In genomic region chr2:120447306-120447705, GRCm38 (mm10) we compare ENCODE assay signal across 14 mouse cellular contexts. TPM values are rescaled to one million over a fixed set of nuclear protein-coding genes. Genes with fewer than 3 reads are reported as not detected.
A peak's percentile ranks its signal among the peaks of the same experiment; 100 is the strongest.
DNase-seq lines count a peak whose midpoint lies in the region; ATAC-seq and TF ChIP-seq lines count a peak whose summit lies in the region.
"Had no signal": no experiment of that assay in that cellular context is flagged by ENCODE, and none has a peak within 500 bp of the region (broad histone marks: within the 10 kb centered on the region; RNA-seq: fewer than 3 reads in every experiment).

No protein-coding gene starts in this region.

- no peak overlapping the region for H3K27ac ChIP-seq in kidney, adult 2 months (ENCODE audit: insufficient read depth, low read depth, low read length)
- no peak overlapping the region for H3K27ac ChIP-seq in midbrain, embryonic 14.5 days (replicated peaks; ENCODE audit: low read depth, low read length)
- H3K27ac ChIP-seq in midbrain, embryonic 10.5 days (replicated peaks), result no peak overlapping the region
- H3K27ac ChIP-seq in MEL (ENCODE audit: control insufficient read depth, low read depth, low read length), result no peak overlapping the region
- H3K27ac ChIP-seq: hindbrain, embryonic 10.5 days; limb, embryonic 12.5 days; lung, embryonic 15.5 days; midbrain, embryonic 15.5 days had no signal

- no peak for ATAC-seq in midbrain, embryonic 14.5 days (ENCODE audit: low FRiP score, low TSS enrichment)
- ATAC-seq: forebrain, embryonic 14.5 days; midbrain, embryonic 15.5 days had no signal

- H3K79me2 ChIP-seq in MEL (ENCODE audit: control insufficient read depth, insufficient read depth, low read length, poor library complexity), result no peaks in the 10 kb centered on the region

- H3K4me1 ChIP-seq in kidney, adult 2 months (ENCODE audit: control insufficient read depth, insufficient read depth, low read length), result no peaks in the 10 kb centered on the region
- H3K4me1 ChIP-seq in midbrain, embryonic 14.5 days (ENCODE audit: control insufficient read depth, insufficient read depth, low read length), result no peaks in the 10 kb centered on the region
- peaks cover 8% of the 10 kb centered on the region; the same call in 1 of the 2 replicates for H3K4me1 ChIP-seq in midbrain, embryonic 10.5 days
- peaks cover 4 to 7% of the 10 kb centered on the region in 2 experiments; a peak in 2 of 4 replicates for H3K4me1 ChIP-seq in MEL (ENCODE audit: control insufficient read depth in 1 of 2, insufficient read depth in 2 of 2, low read length in 2 of 2)
- H3K4me1 ChIP-seq: hindbrain, embryonic 10.5 days; lung, embryonic 15.5 days; midbrain, embryonic 15.5 days had no signal

- no peak for TF ChIP-seq EP300 in MEL (IDR thresholded peaks at IDR 0.05; ENCODE audit: low read depth in 1 of 2, low read length in 2 of 2)

- H3K36me3 ChIP-seq in kidney, adult 2 months (ENCODE audit: control insufficient read depth, insufficient read depth, low read length), result peaks cover 3% of the 10 kb centered on the region
- H3K36me3 ChIP-seq in midbrain, embryonic 14.5 days (ENCODE audit: control insufficient read depth, insufficient read depth, low read length), result no peaks in the 10 kb centered on the region
- H3K36me3 ChIP-seq in midbrain, embryonic 10.5 days, result no peaks in the 10 kb centered on the region
- peaks cover 0 to 10% of the 10 kb centered on the region in 2 experiments; a peak in 2 of 4 replicates for H3K36me3 ChIP-seq in MEL (ENCODE audit: control insufficient read depth in 1 of 2, insufficient read depth in 2 of 2, low read length in 2 of 2)
- H3K36me3 ChIP-seq: hindbrain, embryonic 10.5 days; limb, embryonic 12.5 days; lung, embryonic 15.5 days; midbrain, embryonic 15.5 days had no signal

- TF ChIP-seq RAD21 in MEL (IDR thresholded peaks at IDR 0.05; ENCODE audit: low read depth, low read length), result peak; percentile 52

- H3K4me2 ChIP-seq in midbrain, embryonic 14.5 days (ENCODE audit: low read length), result no peak overlapping the region
- H3K4me2 ChIP-seq: limb, embryonic 12.5 days; lung, embryonic 15.5 days; midbrain, embryonic 15.5 days had no signal

- no peak overlapping the region for H3K9ac ChIP-seq in midbrain, embryonic 14.5 days (replicated peaks; ENCODE audit: low read length)
- no peak overlapping the region for H3K9ac ChIP-seq in MEL (ENCODE audit: control insufficient read depth, low read depth, low read length, poor library complexity, severe bottlenecking)
- H3K9ac ChIP-seq: limb, embryonic 12.5 days; lung, embryonic 15.5 days; midbrain, embryonic 15.5 days had no signal

- H3K9me3 ChIP-seq in midbrain, embryonic 14.5 days (ENCODE audit: control insufficient read depth, low read length), result no peaks in the 10 kb centered on the region
- H3K9me3 ChIP-seq in midbrain, embryonic 10.5 days (replicated peaks), result no peaks in the 10 kb centered on the region
- H3K9me3 ChIP-seq in MEL (replicated peaks; ENCODE audit: insufficient read depth, low read length), result no peaks in the 10 kb centered on the region
- H3K9me3 ChIP-seq: hindbrain, embryonic 10.5 days; limb, embryonic 12.5 days; lung, embryonic 15.5 days; midbrain, embryonic 15.5 days had no signal

- 0 out of 2 replicates have a peak, but pooled peaks have one; percentile 23 for TF ChIP-seq CTCF in kidney, adult 2 months (conservative IDR thresholded peaks at IDR 0.05; ENCODE audit: insufficient read depth, insufficient read length, low read depth, low read length)
- TF ChIP-seq CTCF in MEL (IDR thresholded peaks at IDR 0.05 in 2 of 3, conservative IDR thresholded peaks at IDR 0.05 in 1 of 3; ENCODE audit: control insufficient read depth in 1 of 3, insufficient read depth in 1 of 3, low read depth in 2 of 3, low read length in 3 of 3, poor library complexity in 1 of 3, severe bottlenecking in 1 of 3), result peak; percentile 33 to 57 (median 55); a peak in 5 of 6 replicates

- H3K4me3 ChIP-seq in kidney, adult 2 months (ENCODE audit: insufficient read depth, low read depth, low read length), result no peak overlapping the region
- H3K4me3 ChIP-seq in midbrain, embryonic 14.5 days (replicated peaks; ENCODE audit: low read depth, low read length), result no peak overlapping the region
- no peak overlapping the region for H3K4me3 ChIP-seq in midbrain, embryonic 10.5 days
- H3K4me3 ChIP-seq in MEL (ENCODE audit: control insufficient read depth in 1 of 2, insufficient read depth in 1 of 2, low read depth in 2 of 2, low read length in 2 of 2), result no peak overlapping the region
- H3K4me3 ChIP-seq: hindbrain, embryonic 10.5 days; limb, embryonic 12.5 days; lung, embryonic 15.5 days; midbrain, embryonic 15.5 days had no signal

- DNase-seq in kidney, adult 2 months, result no peak
- no peak for DNase-seq in kidney, adult 11 months
- DNase-seq in midbrain, embryonic 14.5 days, result peak; percentile 1
- DNase-seq in midbrain, embryonic 10.5 days (ENCODE audit: low spot score), result no peak
- DNase-seq in MEL (ENCODE audit: low read depth, low spot score), result peak; percentile 55
- peak; percentile 36 for DNase-seq in thymus, postnatal 25 days
- no peak for DNase-seq in right cerebral cortex, postnatal 10 days (ENCODE audit: low spot score in 2 of 2)
- DNase-seq: cerebellum, postnatal 10 days; retina, postnatal 1 day had no signal

- 100% methylated on average over 1 of the region's 1 CpGs for WGBS in kidney, adult 2 months
- 98% methylated on average over 1 of the region's 1 CpGs for WGBS in midbrain, embryonic 14.5 days
- 89% methylated on average over 1 of the region's 1 CpGs for WGBS in midbrain, embryonic 10.5 days

- H3K27me3 ChIP-seq in kidney, adult 2 months (replicated peaks; ENCODE audit: control insufficient read depth, insufficient read depth, low read length), result no peaks in the 10 kb centered on the region
- H3K27me3 ChIP-seq in midbrain, embryonic 14.5 days (ENCODE audit: control insufficient read depth, insufficient read depth, low read length), result no peaks in the 10 kb centered on the region
- no peaks in the 10 kb centered on the region for H3K27me3 ChIP-seq in midbrain, embryonic 10.5 days (ENCODE audit: low read depth, poor library complexity, severe bottlenecking)
- H3K27me3 ChIP-seq in MEL (ENCODE audit: control insufficient read depth in 1 of 2, insufficient read depth in 2 of 2, low read length in 2 of 2), result no peaks in the 10 kb centered on the region
- H3K27me3 ChIP-seq: limb, embryonic 12.5 days; lung, embryonic 15.5 days; midbrain, embryonic 15.5 days had no signal

- TF ChIP-seq POLR2A in kidney, adult 2 months (IDR thresholded peaks at IDR 0.05; ENCODE audit: low read depth, low read length), result no peak
- no peak for TF ChIP-seq POLR2A in MEL (IDR thresholded peaks at IDR 0.05; ENCODE audit: control insufficient read depth in 1 of 2, insufficient read depth in 1 of 2, low read depth in 1 of 2, low read length in 2 of 2, poor library complexity in 1 of 2)

TF ChIP-seq in MEL, 35 proteins besides CTCF, POLR2A, EP300 and RAD21:
- no peak for TF ChIP-seq CHD1 (IDR thresholded peaks at IDR 0.05; ENCODE audit: low read depth, low read length)
- no peak for TF ChIP-seq USF1 (IDR thresholded peaks at IDR 0.05; ENCODE audit: low read depth, low read length)
- no peak for TF ChIP-seq ZNF384 (IDR thresholded peaks at IDR 0.05; ENCODE audit: low read depth, low read length)
- no peak for TF ChIP-seq UBTF (IDR thresholded peaks at IDR 0.05; ENCODE audit: borderline replicate concordance, insufficient read depth, low read depth, low read length)
- TF ChIP-seq GATA1 (IDR thresholded peaks at IDR 0.05; ENCODE audit: low read depth, low read length), result no peak
- no peak for TF ChIP-seq BHLHE40 (IDR thresholded peaks at IDR 0.05; ENCODE audit: borderline replicate concordance, low read depth, low read length)
- peak; percentile 35 for TF ChIP-seq SMC3 (IDR thresholded peaks at IDR 0.05; ENCODE audit: low read depth, low read length)
- no peak for TF ChIP-seq MAX (IDR thresholded peaks at IDR 0.05; ENCODE audit: low read length)
- TF ChIP-seq TBP (IDR thresholded peaks at IDR 0.05; ENCODE audit: low read depth, low read length), result no peak
- no peak for TF ChIP-seq ETS1 (IDR thresholded peaks at IDR 0.05; ENCODE audit: low read depth, low read length)
- no peak for TF ChIP-seq TAL1 (IDR thresholded peaks at IDR 0.05; ENCODE audit: low read length)
- TF ChIP-seq CHD2 (IDR thresholded peaks at IDR 0.05; ENCODE audit: low read length), result no peak
- TF ChIP-seq RCOR1 (IDR thresholded peaks at IDR 0.05; ENCODE audit: low read depth, low read length), result no peak
- 0 out of 2 replicates have a peak, but pooled peaks have one; percentile 17 for TF ChIP-seq ZC3H11A (IDR thresholded peaks at IDR 0.05; ENCODE audit: low read depth, low read length)
- no peak for TF ChIP-seq POLR2AphosphoS2 (IDR thresholded peaks at IDR 0.05; ENCODE audit: low read length)

RNA-seq across cellular contexts. Expression of gene Capn3, which starts 8.5 kb away (rescaled TPM):
- polyA plus RNA-seq in kidney, adult 2 months (2012; rRNA removed), result 0.48 and 1.0 TPM in 2 replicates
- 0.39 and 0.80 TPM in 2 replicates for polyA plus RNA-seq in midbrain, embryonic 14.5 days (2014; fragmentation: Nextera tagmentation; extraction: Ambion mirVana)
- polyA plus RNA-seq in midbrain, embryonic 10.5 days (2016; fragmentation: Nextera tagmentation; extraction: Ambion mirVana), result 5.5 and 7.8 TPM in 2 replicates
- not detected in 2 replicates for total RNA-seq in MEL (2012; rRNA removed)
- not detected for polyA plus RNA-seq in MEL (2012; ENCODE audit: insufficient read depth in 1 of 2, insufficient read length in 2 of 2, low read depth in 1 of 2, low replicate concordance in 2 of 2, missing spikeins in 1 of 2)

RNA-seq across cellular contexts. Expression of gene Tmem87a, which starts 43.4 kb away (rescaled TPM):
- polyA plus RNA-seq in kidney, adult 2 months (2012; rRNA removed), result 9.2 and 10.3 TPM in 2 replicates
- polyA plus RNA-seq in midbrain, embryonic 14.5 days (2014; fragmentation: Nextera tagmentation; extraction: Ambion mirVana), result 11.1 and 12.1 TPM in 2 replicates
- 5.6 and 6.1 TPM in 2 replicates for polyA plus RNA-seq in midbrain, embryonic 10.5 days (2016; fragmentation: Nextera tagmentation; extraction: Ambion mirVana)
- 26.0 and 28.0 TPM in 2 replicates for total RNA-seq in MEL (2012; rRNA removed)
- polyA plus RNA-seq in MEL (2012; ENCODE audit: insufficient read depth in 1 of 2, insufficient read length in 2 of 2, low read depth in 1 of 2, low replicate concordance in 2 of 2, missing spikeins in 1 of 2), result 10 to 100 TPM in 1 of 2 experiments, not detected in 1; 23.9 TPM

RNA-seq across cellular contexts. Expression of gene Ganc, which starts 43.6 kb away (rescaled TPM):
- polyA plus RNA-seq in kidney, adult 2 months (2012; rRNA removed), result 26.9 and 28.3 TPM in 2 replicates
- 7.8 and 9.2 TPM in 2 replicates for polyA plus RNA-seq in midbrain, embryonic 14.5 days (2014; fragmentation: Nextera tagmentation; extraction: Ambion mirVana)
- polyA plus RNA-seq in midbrain, embryonic 10.5 days (2016; fragmentation: Nextera tagmentation; extraction: Ambion mirVana), result 7.1 and 8.7 TPM in 2 replicates
- 2.0 and 3.1 TPM in 2 replicates for total RNA-seq in MEL (2012; rRNA removed)
- 1 to 10 TPM in 1 of 2 experiments, not detected in 1; 4.4 TPM for polyA plus RNA-seq in MEL (2012; ENCODE audit: insufficient read depth in 1 of 2, insufficient read length in 2 of 2, low read depth in 1 of 2, low replicate concordance in 2 of 2, missing spikeins in 1 of 2)

Comparison
In these comparisons a context has a peak if more than half of its experiments do, and no peak if none do; other contexts are left out.
1. DNase-seq: peak in midbrain, embryonic 14.5 days (single experiment), MEL (single experiment) and thymus, postnatal 25 days (single experiment); none in kidney, adult 2 months (single experiment), kidney, adult 11 months (single experiment), midbrain, embryonic 10.5 days (single experiment) and right cerebral cortex, postnatal 10 days (0 of 2).